Mouse (Mus musculus) stomach, embryonic 14.5 days (tissue): Measurements from ENCODE around the gene Efcab9. TPM values are rescaled to one million over a fixed set of nuclear protein-coding genes. Genes with fewer than 3 reads are reported as not detected.

ENCODE experiments used
- ATAC-seq: fragments of 200-750 bp; cut with Nextera tagmentation; 2 replicates; pipeline ENCODE4 v1.8.0; 2017; ENCODE audit warnings: low read depth, moderate TSS enrichment; ENCODE audit not compliant: insufficient number of reproducible peaks, insufficient read depth, low FRiP score
- H3K27ac ChIP-seq: fragments of 300-500 bp; sonication (generic); 2 replicates; pipeline ENCODE4 v1.5.1; 2014; ENCODE audit warnings: mild to moderate bottlenecking, low read length, moderate library complexity, mixed read lengths
- H3K27me3 ChIP-seq: fragments of 300-500 bp; sonication (generic); 2 replicates; pipeline ENCODE4 v1.6.1; 2014; ENCODE audit warnings: low read length, control low read depth, mixed read lengths; ENCODE audit not compliant: control insufficient read depth, insufficient read depth
- H3K36me3 ChIP-seq: fragments of 300-500 bp; sonication (generic); 2 replicates; pipeline ENCODE4 v1.6.1; 2014; ENCODE audit warnings: mild to moderate bottlenecking, control low read depth, low read length, moderate library complexity, mixed read lengths; ENCODE audit not compliant: control insufficient read depth, insufficient read depth
- H3K4me1 ChIP-seq: fragments of 300-500 bp; sonication (generic); 2 replicates; pipeline ENCODE4 v1.6.1; 2014; ENCODE audit warnings: low read length, control low read depth, mixed read lengths; ENCODE audit not compliant: control insufficient read depth, insufficient read depth
- H3K4me2 ChIP-seq: fragments of 300-500 bp; sonication (generic); replicated peaks from 2 replicates; pipeline ENCODE4 v1.6.1; 2014; ENCODE audit warnings: low read depth, low read length, control low read depth
- H3K4me3 ChIP-seq: fragments of 300-500 bp; sonication (generic); 2 replicates; pipeline ENCODE4 v1.5.1; 2014; ENCODE audit warnings: low read depth, low read length, control low read depth
- H3K9ac ChIP-seq: fragments of 300-500 bp; sonication (generic); replicated peaks from 2 replicates; pipeline ENCODE4 v1.6.1; 2014; ENCODE audit warnings: low read depth, mild to moderate bottlenecking, control low read depth, low read length, moderate library complexity, mixed read lengths
- H3K9me3 ChIP-seq: fragments of 300-500 bp; sonication (generic); 2 replicates; pipeline ENCODE4 v1.6.1; 2016; ENCODE audit warnings: low read depth, low read length, control low read depth; ENCODE audit not compliant: control insufficient read depth
- WGBS: fragments of 180-500 bp; shearing (Covaris S2); extraction: QIAGEN DNeasy Blood & Tissue Kit; methylation state at CpG from one replicate; pipeline ENCODE4 v1.1.7; 2014; 5-methylcytosine and 5-hydroxymethylcytosine counted together
- polyA plus RNA-seq: library from polyadenylated mRNA; unstranded; fragments of >200 nt; fragmentation: Nextera tagmentation; extraction: Ambion mirVana; gene quantifications from 2 replicates; pipeline ENCODE4 v1.2.1, GENCODE M21; 2014

Gene Efcab9
- polyA plus RNA-seq, 1 experiment from 2014 or later = 0.58 TPM

GRCm38 (mm10) chr11:32568060-32568459 lies 36.2 kb upstream of the Efcab9 start:
- Histone ChIP-seq H3K36me3 (no peaks in the 10 kb centered on the region), H3K9ac (no peak overlapping the region), H3K9me3 (no peaks in the 10 kb centered on the region), H3K4me1 (0 out of 2 replicates have a peak, but pooled peaks cover 4% of the 10 kb centered on the region), H3K4me3 (no peak overlapping the region), H3K4me2 (no peak overlapping the region), H3K27me3 (no peaks in the 10 kb centered on the region), H3K27ac (no peak overlapping the region)
- 85% methylated on average over 7 of the region's 7 CpGs for WGBS
- ATAC-seq = no peak

- Histone ChIP-seq H3K4me3 (no peak overlapping the region), H3K27ac (no peak overlapping the region), H3K9ac (no peak overlapping the region), H3K9me3 (no peaks in the 10 kb centered on the region), H3K4me2 (no peak overlapping the region), H3K27me3 (no peaks in the 10 kb centered on the region), H3K4me1 (0 out of 2 replicates have a peak, but pooled peaks cover 4% of the 10 kb centered on the region), H3K36me3 (no peaks in the 10 kb centered on the region)
- no peak for ATAC-seq
- WGBS = 74% methylated on average over 10 of the region's 10 CpGs
Measured at GRCm38 (mm10) chr11:32567000-32567855, 35.3 kb upstream of the Efcab9 start.

DNA sequence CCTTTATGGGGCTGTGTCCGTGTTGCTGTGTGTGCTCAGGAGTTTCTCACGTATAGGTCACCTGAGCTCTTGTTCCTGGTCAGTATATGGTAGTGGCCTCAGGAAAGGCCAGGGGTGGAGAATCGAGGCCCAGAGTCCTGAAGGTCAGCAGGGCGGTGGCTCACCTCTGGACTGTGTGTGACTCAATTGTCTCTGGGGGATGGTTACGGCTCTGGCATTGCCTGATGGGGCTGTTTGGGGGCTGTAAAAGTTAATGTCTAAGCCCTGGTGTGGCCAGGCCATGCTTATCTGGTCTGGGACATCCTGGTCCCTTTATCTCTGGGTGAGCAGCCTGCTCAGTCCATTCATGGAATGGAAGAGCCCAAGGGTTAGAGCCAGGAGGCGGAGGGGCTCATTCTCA lies 34.3 kb upstream of the Efcab9 start:
- no peaks in the 10 kb centered on the region for H3K27me3 ChIP-seq
- ATAC-seq = no peak
- H3K9me3 ChIP-seq = no peaks in the 10 kb centered on the region
- WGBS = 89% methylated on average over 6 of the region's 6 CpGs
- H3K4me2 ChIP-seq = no peak overlapping the region
- H3K4me3 ChIP-seq = no peak overlapping the region
- H3K4me1 ChIP-seq = 0 out of 2 replicates have a peak, but pooled peaks cover 4% of the 10 kb centered on the region
- no peak overlapping the region for H3K27ac ChIP-seq
- no peak overlapping the region for H3K9ac ChIP-seq
- no peaks in the 10 kb centered on the region for H3K36me3 ChIP-seq

GRCm38 (mm10) chr11:32565088-32565487 lies 33.2 kb upstream of the Efcab9 start:
- no peak overlapping the region for H3K27ac ChIP-seq
- 68% methylated on average over 8 of the region's 8 CpGs for WGBS
- no peak for ATAC-seq
- H3K9ac ChIP-seq = no peak overlapping the region
- no peak overlapping the region for H3K4me3 ChIP-seq
- H3K36me3 ChIP-seq = no peaks in the 10 kb centered on the region
- H3K27me3 ChIP-seq = no peaks in the 10 kb centered on the region
- no peaks in the 10 kb centered on the region for H3K9me3 ChIP-seq
- H3K4me2 ChIP-seq = no peak overlapping the region
- 0 out of 2 replicates have a peak, but pooled peaks cover 4% of the 10 kb centered on the region for H3K4me1 ChIP-seq

GRCm38 (mm10) chr11:32564629-32565028 lies 32.7 kb upstream of the Efcab9 start:
- Histone ChIP-seq H3K4me3 (no peak overlapping the region), H3K4me1 (0 out of 2 replicates have a peak, but pooled peaks cover 4% of the 10 kb centered on the region), H3K27me3 (no peaks in the 10 kb centered on the region), H3K4me2 (no peak overlapping the region), H3K9ac (no peak overlapping the region), H3K9me3 (no peaks in the 10 kb centered on the region), H3K36me3 (no peaks in the 10 kb centered on the region), H3K27ac (no peak overlapping the region)
- no peak for ATAC-seq
- WGBS = 64% methylated on average over 4 of the region's 4 CpGs

GRCm38 (mm10) chr11:32563660-32564059 lies 31.8 kb upstream of the Efcab9 start:
- Histone ChIP-seq H3K9ac (no peak overlapping the region), H3K27ac (no peak overlapping the region), H3K9me3 (no peaks in the 10 kb centered on the region), H3K4me3 (no peak overlapping the region), H3K4me2 (no peak overlapping the region), H3K27me3 (no peaks in the 10 kb centered on the region), H3K36me3 (no peaks in the 10 kb centered on the region), H3K4me1 (0 out of 2 replicates have a peak, but pooled peaks cover 5% of the 10 kb centered on the region)
- 58% methylated on average over 3 of the region's 3 CpGs for WGBS
- ATAC-seq = no peak

DNA sequence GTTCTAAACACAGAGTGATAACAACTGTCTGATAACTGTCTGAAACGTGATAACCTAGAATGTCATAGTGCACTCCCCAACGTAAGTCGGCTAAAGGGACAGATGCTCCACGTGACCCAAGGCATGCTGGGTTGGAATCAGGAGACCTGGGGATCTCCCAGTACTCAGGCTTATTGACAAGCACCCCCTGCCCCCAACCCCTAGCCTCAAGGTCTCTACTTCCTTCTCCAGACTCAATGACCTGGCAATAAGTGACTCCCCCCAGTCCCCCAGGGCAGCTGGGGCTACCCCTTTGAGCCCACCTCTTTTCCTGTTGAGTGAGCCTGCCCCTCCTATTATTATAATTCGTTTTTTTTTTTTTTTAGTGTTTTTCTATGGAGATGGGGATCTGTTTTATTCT lies 30.8 kb upstream of the Efcab9 start:
- 67% methylated on average over 5 of the region's 5 CpGs for WGBS
- Histone ChIP-seq H3K4me1 (0 out of 2 replicates have a peak, but pooled peaks cover 3% of the 10 kb centered on the region), H3K27ac (no peak overlapping the region), H3K4me3 (no peak overlapping the region), H3K9ac (no peak overlapping the region), H3K4me2 (no peak overlapping the region), H3K36me3 (no peaks in the 10 kb centered on the region), H3K27me3 (no peaks in the 10 kb centered on the region), H3K9me3 (no peaks in the 10 kb centered on the region)
- ATAC-seq = no peak

- 0 out of 2 replicates have a peak, but pooled peaks cover 3% of the 10 kb centered on the region for H3K4me1 ChIP-seq
- H3K4me3 ChIP-seq = no peak overlapping the region
- ATAC-seq = no peak
- H3K27ac ChIP-seq = no peak overlapping the region
- no peaks in the 10 kb centered on the region for H3K36me3 ChIP-seq
- 79% methylated on average over 10 of the region's 10 CpGs for WGBS
- no peak overlapping the region for H3K9ac ChIP-seq
- H3K4me2 ChIP-seq = no peak overlapping the region
- no peaks in the 10 kb centered on the region for H3K9me3 ChIP-seq
- H3K27me3 ChIP-seq = no peaks in the 10 kb centered on the region
Measured at GRCm38 (mm10) chr11:32561465-32562355, 29.8 kb upstream of the Efcab9 start.
